Mouse (Mus musculus) ovary, postnatal 10 days (tissue): ENCODE data around the gene Eif4g3.

ENCODE experiments used
- DNase-seq: peaks from one replicate; pipeline ENCODE4 v3.0.0; 2022; ENCODE audit warnings: low spot score

The Eif4g3 gene

GRCm38 (mm10) chr4:138220761-138221160 is 227.9 kb downstream of the Eif4g3 start:
- no peak for DNase-seq

GRCm38 (mm10) chr4:138221406-138221805 is 228.6 kb downstream of the Eif4g3 start:
- no peak for DNase-seq

- DNase-seq: no peak
Observed at GRCm38 (mm10) chr4:138222396-138222795, 229.6 kb downstream of the Eif4g3 start.

- DNase-seq: no peak
Observed at GRCm38 (mm10) chr4:138223623-138224022, 230.8 kb downstream of the Eif4g3 start.

GRCm38 (mm10) chr4:138246756-138247665 is 254.2 kb downstream of the Eif4g3 start:
- no peak for DNase-seq

- DNase-seq: no peak
Observed at GRCm38 (mm10) chr4:138250088-138250960, 257.5 kb downstream of the Eif4g3 start, which contains the start of the genes Sh2d5 and Kif17. Gene Sh2d5, plus strand, starts transcription at chr4:138250403. Gene Kif17, plus strand, starts transcription at chr4:138250435.

DNA sequence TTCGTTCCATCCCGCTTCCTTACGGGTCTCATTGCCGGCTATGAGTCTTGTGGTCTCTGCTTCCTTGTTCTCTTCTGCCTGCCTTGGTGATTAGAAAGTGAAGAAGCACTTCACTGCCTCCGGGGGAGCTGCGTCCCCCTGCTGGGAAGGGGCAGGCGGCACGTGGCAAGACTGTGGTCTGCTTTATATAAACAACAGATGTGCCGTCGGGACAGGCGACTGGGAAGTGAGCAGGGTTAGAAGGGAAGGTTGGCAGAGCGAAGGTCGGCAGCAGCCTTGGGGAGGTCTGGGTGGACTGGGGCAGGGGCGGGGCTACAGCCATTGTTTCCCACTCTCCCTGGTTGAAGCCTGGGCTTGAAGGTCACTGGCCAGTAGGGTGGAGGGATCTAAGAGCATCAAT is 259.0 kb downstream of the Eif4g3 start:
- no peak for DNase-seq

DNA sequence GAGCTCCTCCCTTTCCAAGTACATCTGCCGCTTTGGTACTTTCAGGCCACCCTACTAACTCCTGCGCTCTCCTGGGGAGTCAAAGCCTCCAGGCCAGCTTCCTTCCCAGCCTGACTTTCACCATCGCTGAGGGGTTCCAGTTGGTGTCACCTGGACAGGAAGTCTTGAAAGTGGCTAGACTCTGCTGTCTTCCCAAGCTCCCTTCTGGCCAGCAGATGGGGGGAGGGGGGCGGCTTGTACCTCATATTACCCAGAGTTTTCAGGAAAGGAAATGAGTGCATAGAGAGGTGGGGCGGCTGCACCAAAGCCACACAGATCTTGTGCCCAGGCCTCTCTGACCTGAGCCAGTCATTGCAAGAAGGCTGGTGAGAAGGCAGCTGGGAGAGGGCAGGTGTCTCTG is 259.4 kb downstream of the Eif4g3 start:
- DNase-seq: no peak

GRCm38 (mm10) chr4:138257116-138257687 is 264.4 kb downstream of the Eif4g3 start:
- DNase-seq: no peak
